Mouse (Mus musculus): Measurements from ENCODE around the gene Nfib. TPM values are rescaled to one million over a fixed set of nuclear protein-coding genes. Genes with fewer than 3 reads are reported as not detected.

Nfib gene
- total RNA-seq, 2 experiments from 2014 or later: 83.2 to 103 TPM

DNA sequence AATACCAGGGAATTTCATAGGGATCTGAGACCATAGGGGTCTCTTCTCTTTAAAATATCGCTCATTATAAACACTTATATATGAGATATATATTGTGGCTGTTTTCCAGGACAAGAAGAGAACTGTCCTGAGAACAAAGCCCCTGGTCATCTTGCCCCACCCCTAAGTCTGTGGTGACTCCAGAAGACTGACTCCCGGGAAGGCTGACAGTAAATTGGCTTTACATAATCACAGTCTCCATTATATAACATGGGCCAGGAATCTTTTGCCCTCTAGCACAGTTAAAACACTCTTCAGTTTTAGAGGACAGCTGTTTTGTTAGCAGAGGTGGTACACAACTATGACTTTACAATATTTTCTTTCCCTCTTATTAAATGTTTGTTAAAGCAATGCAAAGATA, 315.0 kb downstream of the Nfib start:
- DNase-seq: no peak

DNA sequence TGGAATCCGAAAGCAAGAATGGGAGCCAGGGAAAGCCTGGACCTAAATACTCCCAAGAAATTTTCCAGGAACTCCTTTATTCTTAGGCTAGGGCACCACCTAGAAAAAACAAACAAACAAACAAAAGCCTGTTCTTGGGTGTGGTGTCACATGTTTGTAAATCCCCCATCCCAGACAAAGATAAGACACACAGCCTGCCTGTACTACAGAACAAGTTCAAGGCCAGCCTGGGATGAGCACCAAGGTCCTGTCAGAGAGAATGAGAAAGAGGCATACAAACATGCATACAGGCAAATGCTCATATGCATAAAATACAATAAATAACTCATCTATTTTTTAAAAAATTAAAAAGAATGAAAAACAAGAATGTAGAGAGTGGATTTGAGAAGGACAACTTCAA, 315.7 kb downstream of the Nfib start:
- DNase-seq: peak; percentile 45 to 54

DNA sequence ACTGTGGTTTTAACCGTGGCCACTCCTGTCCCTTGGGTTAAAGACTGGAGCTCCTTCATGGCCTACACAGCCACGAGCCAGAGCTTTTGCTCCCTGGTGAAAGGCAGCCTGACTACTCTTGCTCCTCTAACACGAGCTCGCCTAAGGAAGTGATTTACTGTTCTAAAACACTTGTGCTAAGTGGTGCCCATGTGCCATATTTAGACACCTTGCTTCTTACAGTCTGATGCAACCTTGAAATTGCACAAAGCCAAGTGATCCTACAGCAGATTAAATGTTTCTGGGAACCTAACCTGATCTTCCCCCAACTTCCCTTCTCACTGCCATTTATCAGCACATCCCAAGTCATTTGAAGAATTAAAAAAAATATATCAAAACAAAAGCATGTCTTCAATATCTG, 317.9 kb downstream of the Nfib start:
- DNase-seq: no peak

DNA sequence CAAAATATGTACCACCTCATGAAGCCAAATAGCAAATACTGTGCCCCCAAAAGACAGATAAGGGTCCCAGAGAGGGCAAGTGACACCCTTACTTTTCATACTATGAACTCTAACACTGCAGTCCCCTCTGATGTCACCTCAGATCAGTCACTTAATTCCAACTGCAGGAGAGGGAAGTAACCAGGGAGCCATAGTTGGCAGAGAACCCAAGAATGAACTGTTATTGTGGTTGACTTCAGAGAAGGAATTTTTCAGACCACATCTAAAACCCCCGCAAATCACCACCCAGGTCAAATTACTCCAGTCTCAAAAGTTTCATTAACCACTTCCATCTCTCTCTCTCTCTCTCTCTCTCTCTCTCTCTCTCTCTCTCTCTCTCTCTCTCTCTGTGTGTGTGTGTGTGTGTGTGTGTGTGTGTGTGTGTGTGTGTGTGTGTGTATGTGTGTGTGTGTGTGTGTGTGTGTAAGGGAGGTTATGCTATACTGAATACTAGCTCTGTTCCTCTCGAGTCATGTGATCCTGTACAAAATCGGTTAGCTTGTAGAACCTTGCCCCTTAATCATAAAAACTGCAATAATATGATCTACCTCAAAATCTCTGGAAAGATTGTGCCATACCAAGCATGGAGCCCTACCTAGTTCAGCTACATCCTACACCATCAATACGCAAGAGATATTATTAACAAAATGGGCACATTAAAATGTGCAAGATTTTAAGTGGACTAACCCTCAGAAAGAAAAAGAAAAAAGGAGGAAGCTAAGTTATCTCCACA, 319.1 kb downstream of the Nfib start:
- no peak for DNase-seq

DNA sequence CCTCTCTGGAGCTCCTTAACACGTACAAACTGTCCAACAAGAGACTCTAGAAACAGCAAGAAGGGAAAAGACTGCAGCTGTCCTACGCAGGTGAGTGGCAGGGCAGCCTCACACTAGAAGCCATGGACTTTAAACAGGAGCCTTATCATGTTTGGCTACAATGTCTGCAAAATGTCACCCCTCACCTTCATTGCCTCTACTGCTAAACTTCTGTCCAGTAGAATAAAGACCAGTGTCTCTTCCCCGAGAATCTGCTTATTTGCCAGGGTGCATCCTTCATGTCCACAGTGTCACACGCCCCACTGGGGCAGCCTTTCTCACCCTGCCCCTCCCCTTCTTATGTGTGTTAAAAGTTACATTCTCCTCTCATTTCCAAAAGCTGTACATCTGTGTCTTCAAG, 319.9 kb downstream of the Nfib start:
- DNase-seq: no peak

DNA sequence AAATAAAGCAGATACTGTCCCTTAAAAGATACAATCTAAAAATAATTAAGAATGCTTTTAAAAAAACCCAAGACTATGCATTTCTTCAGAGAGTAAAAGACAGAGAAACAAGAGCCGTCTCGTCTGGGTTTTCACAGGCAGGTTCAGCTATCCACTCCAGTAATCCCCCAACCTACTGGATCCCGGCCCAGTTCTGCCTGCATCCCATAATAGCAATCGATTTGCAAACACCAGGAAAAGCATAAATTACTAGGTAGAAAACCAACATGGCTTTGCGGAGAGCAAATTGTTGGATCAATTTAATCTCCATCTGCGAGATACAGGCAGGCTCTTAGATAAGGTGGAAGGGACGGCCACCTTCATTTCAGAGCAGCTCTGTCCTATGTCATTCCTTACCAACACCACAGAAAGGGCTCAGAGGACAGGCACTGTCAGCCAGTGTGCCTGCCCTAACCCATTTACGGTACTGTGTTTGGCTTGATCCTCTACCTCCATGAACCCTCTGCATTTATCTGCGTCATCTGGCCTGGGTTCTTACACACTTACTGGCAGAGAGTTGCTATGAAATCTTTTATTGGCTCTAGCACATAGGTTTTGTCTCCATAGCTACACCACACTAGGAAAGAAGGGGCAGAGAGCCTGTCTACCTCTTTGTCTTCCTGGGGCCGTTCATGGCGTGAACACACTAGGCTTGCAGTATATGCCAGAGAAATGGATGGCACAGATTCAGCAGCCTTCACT, 321.4 kb downstream of the Nfib start:
- DNase-seq: peak in 1 of 2 experiments; percentile 31

DNA sequence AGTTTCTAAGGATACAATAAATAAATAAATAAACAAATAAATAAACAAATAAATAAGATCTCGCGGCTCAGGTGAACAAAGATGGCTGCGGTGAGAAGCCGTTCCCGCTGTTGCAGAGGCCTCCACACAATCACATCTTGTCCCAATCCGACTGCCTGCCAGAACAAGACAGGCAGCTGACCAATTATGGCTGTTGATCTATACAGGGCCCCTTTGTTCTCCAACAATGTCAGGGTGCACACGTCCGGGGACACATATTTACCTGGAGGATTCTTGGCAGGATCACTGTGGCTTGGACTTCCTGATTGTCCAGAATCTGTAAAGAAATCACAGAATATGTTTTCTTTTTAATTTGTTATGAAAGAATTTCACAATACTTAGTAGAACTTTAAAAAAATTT, 322.2 kb downstream of the Nfib start:
- DNase-seq: no peak

DNA sequence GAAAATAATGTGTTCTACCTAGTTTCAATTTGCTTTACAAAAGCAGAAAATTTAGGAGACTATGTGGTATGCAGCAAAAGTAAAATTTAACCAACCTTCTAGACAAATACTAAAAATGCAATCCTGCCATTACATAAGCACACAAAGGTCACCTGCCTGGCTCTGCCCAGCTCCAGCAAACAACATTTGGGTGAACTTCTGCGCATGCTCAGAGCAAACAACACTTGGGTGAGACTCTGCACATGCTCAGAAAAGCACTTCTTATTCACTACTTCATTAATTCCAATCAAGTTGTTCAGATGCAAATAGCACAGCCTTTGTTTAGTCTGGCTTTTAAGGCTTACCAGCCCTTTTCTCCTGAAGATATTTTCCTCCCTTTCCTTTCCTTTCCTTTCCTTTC, 323.8 kb downstream of the Nfib start:
- DNase-seq: peak in 1 of 2 experiments; percentile 20

DNA sequence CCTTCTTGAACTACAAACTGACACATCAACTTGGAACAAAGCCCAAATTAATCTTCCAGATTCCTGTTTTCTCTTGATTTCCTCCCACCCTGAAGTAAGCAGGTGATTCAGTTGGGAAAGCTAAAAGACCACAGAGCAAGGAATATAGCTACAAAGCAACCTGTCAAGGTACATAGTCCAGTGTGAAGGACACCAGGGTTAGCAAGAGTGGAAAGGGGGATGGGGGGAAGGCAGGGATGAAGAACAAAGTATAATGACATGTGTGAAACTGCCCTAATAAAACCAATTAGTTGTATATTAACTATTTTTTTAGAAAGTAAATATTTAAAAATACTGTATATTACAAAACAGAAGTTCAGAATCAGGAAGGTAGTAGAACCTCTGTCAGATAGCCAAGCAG, 325.0 kb downstream of the Nfib start:
- no peak for DNase-seq

DNA sequence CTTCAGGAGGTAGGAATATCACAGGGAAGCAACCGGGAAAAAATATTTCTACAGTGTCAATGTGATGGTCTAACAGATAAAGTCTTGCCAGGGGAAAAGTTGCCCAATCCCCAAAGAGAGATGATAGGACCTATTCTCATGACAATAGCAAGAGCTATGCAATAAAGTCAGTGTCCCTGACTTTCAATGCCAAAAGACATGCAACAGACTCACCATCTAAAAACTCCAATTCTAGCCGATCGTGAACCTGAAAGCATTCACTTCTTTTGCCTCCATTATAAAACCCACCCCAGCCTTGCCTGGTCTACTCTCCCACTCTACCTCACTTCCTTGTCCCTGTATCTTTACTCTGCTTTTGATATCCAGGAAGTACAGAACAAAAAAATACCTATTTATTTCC, 327.5 kb downstream of the Nfib start:
- no peak for DNase-seq

DNA sequence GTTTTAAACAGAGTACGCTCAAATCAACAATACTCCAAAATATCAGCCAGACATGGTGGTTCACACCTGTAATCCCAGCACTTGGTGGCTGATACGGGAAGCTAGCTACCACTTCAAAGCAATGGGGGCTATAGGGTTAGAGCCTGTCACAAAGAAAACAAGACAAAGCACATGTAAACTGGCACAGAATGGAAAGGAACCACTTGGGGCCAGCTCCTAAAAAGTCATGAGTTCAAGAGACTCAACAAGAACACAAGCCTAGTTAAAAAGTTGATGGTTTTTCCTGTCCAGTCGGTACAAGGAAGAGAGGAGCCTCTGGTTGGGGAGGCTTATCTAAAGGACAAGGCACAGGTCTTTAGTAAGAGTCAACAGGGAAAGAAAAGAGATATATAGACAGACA, 327.9 kb downstream of the Nfib start:
- no peak for DNase-seq

DNA sequence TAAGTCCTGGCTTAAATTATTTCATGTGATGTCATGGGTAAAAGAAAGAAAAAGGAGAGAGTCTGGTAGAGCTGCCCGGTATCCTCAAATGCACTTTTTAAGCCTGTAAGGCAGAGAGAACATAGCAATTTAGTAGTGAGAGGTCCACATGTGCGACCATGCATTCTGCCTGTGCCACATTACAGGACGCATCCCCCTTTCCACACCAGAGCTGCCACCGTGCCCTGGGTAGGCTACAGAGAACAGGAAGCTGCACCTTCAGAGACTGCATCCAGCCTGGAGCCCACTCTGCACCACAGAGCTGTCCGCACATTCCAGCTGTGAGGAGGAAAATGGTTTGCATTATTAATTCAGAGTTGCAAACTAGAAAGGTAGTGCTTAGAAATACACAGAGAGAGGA, 331.0 kb downstream of the Nfib start:
- no peak for DNase-seq

DNA sequence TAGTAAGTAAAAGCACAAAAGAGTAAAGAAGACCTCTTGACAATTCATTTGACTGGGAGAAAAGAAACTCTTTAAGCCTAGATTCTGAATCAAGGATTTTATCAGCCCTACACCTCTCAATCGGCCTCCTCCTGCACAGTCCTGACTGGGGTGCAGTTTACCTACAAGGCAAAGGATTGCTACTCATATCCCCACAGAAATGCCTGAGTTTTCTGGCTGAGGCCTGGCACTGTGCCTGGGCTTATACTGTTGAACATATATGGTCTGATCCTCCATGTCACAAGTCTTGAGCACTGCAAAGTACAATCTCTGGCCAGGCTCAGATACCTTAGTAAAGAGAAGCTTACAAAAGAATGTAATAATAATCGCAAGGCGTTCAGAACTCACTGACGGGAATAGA, 333.3 kb downstream of the Nfib start:
- DNase-seq: no peak

DNA sequence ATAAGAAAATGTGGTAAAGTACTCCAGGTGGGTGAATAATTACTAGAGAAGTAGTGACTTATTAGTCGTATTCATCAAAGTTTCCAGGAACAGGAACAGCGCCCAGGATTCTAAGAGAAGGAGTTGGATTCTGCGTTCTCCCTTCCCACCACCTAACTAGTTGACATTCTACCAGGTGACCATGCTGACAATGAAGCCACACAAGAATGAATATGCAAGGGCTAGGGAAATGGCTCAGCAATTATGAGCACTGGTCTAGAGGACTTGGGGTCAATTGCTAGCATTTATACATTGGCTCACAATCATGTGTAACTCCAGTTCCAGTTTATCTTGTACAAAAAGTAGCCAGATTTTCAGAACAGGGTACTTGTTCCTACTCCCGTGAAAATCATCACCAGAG, 334.1 kb downstream of the Nfib start:
- DNase-seq: no peak

DNA sequence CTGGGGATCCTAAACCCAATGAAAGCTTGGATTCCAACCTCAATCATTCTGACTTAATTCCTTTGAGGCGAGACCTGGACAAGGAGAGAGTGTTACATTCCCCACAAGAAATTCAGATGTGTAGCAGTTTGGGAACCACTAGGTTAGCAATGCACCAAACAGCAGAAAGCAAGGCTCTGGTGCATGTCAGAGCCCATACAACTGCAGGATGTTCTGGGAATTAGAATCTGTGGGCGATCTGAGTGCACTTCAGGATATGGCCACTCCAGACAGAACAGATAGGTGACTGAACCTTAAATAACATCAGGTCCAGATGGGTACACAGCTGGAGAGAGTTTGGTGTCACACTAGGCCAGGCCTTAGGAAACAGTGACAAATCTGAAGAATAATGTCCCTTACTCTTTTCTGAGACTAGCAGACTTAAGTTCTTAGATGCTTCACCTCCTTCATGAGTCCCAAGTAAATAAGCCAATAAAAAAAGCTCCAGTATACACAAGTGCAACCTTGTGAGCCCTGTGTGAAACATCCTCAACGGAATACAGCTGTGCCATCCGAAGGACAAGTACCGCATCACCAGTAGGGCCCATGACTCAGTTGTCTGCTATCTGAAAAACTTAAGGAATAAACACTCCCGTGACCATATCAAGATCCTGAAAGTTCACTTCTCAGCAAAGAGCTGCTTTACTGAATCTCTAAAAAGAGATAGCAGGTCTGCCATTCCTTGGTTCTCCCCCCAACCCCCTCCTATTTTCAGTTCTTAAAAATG, 336.4 kb downstream of the Nfib start:
- DNase-seq: no peak

DNA sequence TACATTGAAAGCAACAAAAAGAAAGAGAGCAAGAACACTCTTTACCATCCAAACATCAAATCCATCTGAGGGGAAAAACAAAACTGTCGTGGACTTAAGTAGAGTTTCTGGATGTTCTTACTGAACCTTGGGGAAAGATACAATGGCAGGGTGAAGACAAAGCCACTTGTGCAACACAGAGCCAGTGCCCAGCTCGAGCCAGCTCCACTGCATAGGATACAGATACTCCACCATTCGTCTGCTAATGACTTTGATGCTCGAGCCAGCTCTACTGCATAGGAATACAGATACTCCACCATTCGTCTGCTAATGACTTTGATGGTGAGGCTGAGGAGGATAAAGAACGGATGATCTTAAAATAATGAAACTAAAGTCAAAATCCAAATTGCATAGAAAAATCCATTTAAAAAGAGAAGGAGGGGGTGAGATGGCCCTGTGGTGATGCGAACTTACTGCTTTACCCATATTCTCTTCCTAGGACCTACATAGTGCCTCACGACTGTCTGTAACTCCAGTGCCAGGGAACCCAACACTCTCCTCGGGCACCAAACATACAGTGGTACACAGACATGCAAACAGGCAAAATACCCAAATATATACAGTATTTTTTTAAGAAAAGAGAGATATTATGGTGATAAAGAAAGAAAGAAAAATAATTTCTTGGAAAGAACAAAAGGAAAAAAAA, 337.3 kb downstream of the Nfib start:
- DNase-seq: no peak

DNA sequence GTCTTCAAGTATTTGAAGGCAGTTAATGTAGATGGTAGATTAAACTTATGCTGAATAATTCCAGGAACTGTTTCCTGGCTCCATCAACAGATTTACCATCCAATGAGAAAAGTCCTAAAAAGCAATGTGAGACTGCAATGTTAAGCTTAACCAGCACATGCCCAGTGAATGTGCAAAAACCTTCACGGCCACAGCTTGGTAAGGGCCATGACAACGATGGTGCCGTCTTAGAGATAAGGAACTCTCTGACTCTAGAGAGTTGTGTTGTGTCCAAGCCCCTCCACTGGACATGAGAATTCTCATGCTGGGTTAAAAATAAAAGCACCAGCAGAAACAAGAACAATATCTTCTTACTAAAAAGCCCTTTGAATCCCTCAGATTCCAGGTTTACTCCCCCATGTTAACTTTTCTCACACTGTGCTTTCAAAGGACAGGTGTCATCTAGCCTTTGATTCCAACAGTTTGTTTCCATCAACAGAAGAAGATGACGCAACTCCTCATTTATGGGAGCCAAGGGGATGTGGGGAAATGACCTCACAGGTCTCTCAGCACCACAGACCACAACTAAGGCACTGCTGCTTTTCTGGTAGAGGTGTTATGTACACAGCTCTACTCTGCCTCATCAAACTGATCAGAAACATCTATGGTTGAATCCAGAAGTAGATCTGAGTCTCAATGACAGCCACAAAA, 340.7 kb downstream of the Nfib start:
- no peak for DNase-seq

DNA sequence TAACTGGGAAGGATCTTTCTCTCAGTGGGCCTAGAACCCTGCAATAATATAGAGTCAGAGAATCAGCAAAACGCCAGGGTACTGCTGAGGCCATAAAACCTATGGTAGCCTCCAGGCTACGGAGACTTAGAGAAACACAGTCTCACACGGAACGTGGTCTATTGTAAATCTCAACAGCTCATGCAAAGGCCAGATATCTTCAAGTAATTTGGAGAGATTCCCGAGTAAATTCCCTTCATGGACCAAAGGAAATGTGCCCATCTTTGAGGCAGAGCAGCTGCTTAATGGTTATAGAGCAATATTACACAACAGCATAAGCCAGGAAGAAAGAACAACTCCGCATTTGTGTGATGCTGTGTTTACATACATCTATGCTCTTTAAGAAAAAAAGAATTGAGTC, 341.6 kb downstream of the Nfib start:
- DNase-seq: no peak

DNA sequence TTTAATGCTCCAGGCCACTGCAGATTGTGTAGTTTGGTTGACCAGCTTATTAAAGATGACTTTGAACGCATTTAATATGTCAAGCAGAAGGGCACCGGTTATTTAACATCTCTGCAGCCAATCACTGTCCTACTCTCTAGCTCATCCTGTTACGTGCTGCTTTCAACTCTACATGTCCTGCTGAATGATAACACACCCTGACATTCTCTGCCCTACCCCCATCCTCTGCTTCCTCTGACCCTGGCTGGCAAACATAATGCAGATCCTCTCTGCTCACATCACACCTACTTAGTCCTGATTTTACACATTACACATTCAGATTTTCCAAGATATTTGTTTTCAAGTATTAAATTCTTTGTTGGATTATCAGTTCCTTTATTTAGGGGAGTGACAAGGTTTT, 343.3 kb downstream of the Nfib start:
- DNase-seq: no peak

DNA sequence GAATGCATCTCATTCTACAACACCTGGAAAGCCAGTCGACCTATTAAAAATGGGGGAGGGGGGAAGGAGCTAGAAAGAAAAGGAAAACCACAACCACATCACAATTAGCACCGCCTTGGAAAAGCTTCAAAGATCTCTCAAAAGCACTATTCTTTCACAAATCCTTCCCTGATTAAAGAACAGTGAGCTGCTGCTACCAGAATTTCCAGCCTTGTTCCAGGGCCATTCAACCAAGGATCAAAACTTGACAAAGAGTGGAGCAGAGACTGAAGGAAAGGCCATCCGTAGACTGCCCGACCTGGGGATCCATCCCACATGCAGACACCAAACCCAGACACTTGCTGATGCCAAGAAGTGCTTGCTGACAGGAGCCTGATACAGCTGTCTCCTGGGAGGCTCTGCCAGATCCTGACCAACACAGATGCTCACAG, 345.5 kb downstream of the Nfib start:
- no peak for DNase-seq

DNA sequence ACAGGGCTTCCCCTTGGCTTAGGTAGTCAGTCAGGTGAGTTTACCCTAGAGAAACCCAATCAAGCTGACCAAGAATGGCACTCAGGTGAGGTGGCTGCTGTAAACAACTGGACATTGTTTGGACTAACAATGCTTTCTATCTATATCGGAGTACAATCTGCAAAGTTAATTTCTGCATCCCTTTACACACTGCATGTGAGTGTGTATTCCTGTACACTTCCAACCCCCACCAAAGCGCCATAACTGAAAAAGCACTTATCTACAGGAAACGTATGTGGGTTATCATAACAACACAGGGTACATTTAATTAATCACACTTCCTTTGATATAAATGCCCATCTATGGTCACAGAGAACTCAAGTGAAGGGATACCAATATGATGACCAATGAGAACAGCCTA, 346.4 kb downstream of the Nfib start:
- DNase-seq: no peak

DNA sequence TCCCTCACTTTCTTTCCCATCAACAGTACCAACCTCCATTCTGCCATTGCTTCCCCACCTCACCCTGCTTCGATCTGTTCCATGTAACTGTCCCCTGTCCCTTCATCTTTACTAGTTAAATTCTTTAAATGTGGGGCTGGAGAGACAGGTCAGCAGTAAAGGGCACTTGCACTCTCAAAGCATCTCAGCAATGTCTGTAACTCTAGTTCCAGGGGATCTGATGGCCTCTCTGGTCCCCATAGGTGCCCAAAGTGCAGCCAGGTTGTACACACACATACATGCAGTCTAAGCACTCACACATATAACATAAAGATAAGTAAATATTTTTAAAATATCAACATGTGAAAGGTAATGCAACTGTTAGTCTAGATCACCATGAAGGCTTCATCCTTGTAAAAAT, 356.5 kb downstream of the Nfib start:
- DNase-seq: no peak
